Mouse (Mus musculus) ES-E14 (cell line): ENCODE measurements around the gene Rbfox1. TPM values are rescaled to one million over a fixed set of nuclear protein-coding genes. Genes with fewer than 3 reads are reported as not detected.

Experiments
- DNase-seq: peaks from one replicate; pipeline ENCODE4 v3.0.0-alpha.2; 2013; ENCODE audit warnings: low read depth, low spot score
- H3K27ac ChIP-seq: 2 replicates; pipeline ENCODE4 v1.5.1; 2012; ENCODE audit warnings: low read depth, mild to moderate bottlenecking, low read length, moderate library complexity, mixed read lengths; ENCODE audit not compliant: poor library complexity, insufficient read depth, severe bottlenecking
- H3K36me3 ChIP-seq: 2 replicates; pipeline ENCODE4 v1.6.1; 2012; ENCODE audit warnings: mild to moderate bottlenecking, low read length, moderate library complexity, mixed read lengths; ENCODE audit not compliant: control insufficient read depth, poor library complexity, insufficient read depth, severe bottlenecking
- H3K4me1 ChIP-seq, 2 experiments: fragments of 150-350 bp in 1 of 2; sonication (generic) in 1 of 2; 2 replicates each; pipeline ENCODE4 v1.6.1; 2012; ENCODE audit warnings: low read length in 2 of 2, mild to moderate bottlenecking in 1 of 2, mixed read lengths in 1 of 2; ENCODE audit not compliant: control insufficient read depth in 2 of 2, insufficient read depth in 2 of 2, poor library complexity in 1 of 2
- H3K4me3 ChIP-seq, 2 experiments: fragments of 150-350 bp in 1 of 2; sonication (generic) in 1 of 2; 2 replicates each; pipeline ENCODE4 v1.5.1; 2012; ENCODE audit warnings: low read length in 2 of 2, low read depth in 1 of 2, mild to moderate bottlenecking in 1 of 2, mixed read lengths in 1 of 2; ENCODE audit not compliant: insufficient read depth in 1 of 2, poor library complexity in 1 of 2, severe bottlenecking in 1 of 2
- H3K9ac ChIP-seq: 2 replicates; pipeline ENCODE4 v1.6.1; 2012; ENCODE audit warnings: low read depth, mild to moderate bottlenecking, low read length, mixed read lengths; ENCODE audit not compliant: poor library complexity, insufficient read depth, severe bottlenecking
- H3K9me3 ChIP-seq: fragments of 150-350 bp; sonication (generic); 2 replicates; pipeline ENCODE4 v1.6.1; 2012; ENCODE audit warnings: low read depth, mild to moderate bottlenecking, low read length; ENCODE audit not compliant: control insufficient read depth, insufficient read depth
- CHD2 ChIP-seq: IDR thresholded peaks from 2 replicates; pipeline ENCODE4 v1.6.1; 2014; ENCODE audit warnings: mild to moderate bottlenecking, low read depth, low read length, inconsistent platforms
- HCFC1 ChIP-seq: IDR thresholded peaks from 2 replicates; pipeline ENCODE4 v1.6.1; 2012; ENCODE audit warnings: low read length, inconsistent platforms, borderline replicate concordance; ENCODE audit not compliant: insufficient read depth
- MAFK ChIP-seq: IDR thresholded peaks from 2 replicates; pipeline ENCODE4 v1.6.1; 2014; ENCODE audit warnings: mild to moderate bottlenecking, low read depth, low read length, inconsistent platforms; ENCODE audit not compliant: insufficient read depth
- ZC3H11A ChIP-seq: IDR thresholded peaks from 2 replicates; pipeline ENCODE4 v1.6.1; 2012; ENCODE audit warnings: low read depth, mild to moderate bottlenecking, inconsistent platforms, low read length, borderline replicate concordance
- ZNF384 ChIP-seq: IDR thresholded peaks from 2 replicates; pipeline ENCODE4 v1.6.1; 2012; ENCODE audit warnings: low read depth, low read length, inconsistent platforms
- in situ Hi-C, 2 experiments: fragments of 600-800 bp; cut with MboI; formaldehyde crosslinking; loops; one replicate each; pipeline ENCODE4 v1.15.1; 2025; ENCODE audit warnings: low sequenced_read_pairs in 2 of 2, inconsistent platforms in 1 of 2; ENCODE audit not compliant: unreplicated experiment in 2 of 2
- total RNA-seq: library from RNA; depleted of rRNA; stranded (reverse); fragments of 300-350 nt; gene quantifications from 2 replicates; pipeline ENCODE4 v1.2.3, GENCODE M21; 2012

The Rbfox1 gene
- total RNA-seq, 1 experiment, result 0.18 TPM

DNA sequence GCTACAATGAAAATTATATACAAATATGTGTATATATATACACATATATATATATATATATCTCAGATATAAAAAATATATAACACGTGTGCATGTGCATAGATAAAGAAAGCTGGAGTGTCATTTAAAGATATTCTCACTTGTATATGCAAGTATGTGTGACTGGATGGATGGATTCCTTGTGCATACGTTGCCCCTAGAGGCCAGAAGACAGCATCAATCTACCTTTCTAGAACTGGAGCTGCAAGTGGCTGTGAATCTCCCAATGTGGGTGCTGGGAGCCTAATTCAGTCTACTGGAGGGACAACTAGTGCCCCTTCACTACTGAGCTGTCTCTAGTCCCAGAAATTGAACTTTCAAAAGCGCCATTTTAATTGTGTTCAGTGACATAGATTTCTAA is 471.8 kb downstream of the Rbfox1 start:
- no peak; the same call in 1 of the 2 replicates for TF ChIP-seq ZC3H11A
- no peak for TF ChIP-seq HCFC1
- no peak for TF ChIP-seq ZNF384
- TF ChIP-seq CHD2, result no peak
- TF ChIP-seq MAFK, result no peak
- in situ Hi-C loops, result no loop called here
- no peak for DNase-seq
- Histone ChIP-seq H3K9ac (no peak overlapping the region), H3K9me3 (no peaks in the 10 kb centered on the region), H3K36me3 (no peaks in the 10 kb centered on the region), H3K27ac (no peak overlapping the region), H3K4me1 (no peaks in the 10 kb centered on the region), H3K4me3 (no peak overlapping the region)

DNA sequence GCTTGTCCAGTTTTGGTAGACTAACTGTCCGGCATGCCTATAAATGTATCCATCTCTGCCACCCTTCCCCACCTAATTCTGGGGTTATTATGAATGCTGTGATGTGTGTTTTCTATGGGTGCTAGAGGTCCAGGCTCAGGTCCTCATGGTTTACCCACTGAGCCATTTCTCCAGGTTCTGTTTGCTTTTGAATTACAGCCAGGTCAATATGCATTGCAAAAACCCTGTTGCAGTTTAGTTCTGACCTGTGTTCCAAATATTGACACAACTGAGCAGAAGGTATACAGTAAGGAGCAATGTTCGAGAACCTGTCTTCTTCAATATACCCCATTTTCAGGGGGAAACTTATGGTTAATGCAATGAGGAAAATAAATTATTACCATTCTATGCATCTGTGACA is 480.6 kb downstream of the Rbfox1 start:
- no peak overlapping the region for H3K27ac ChIP-seq
- in situ Hi-C loops, result no loop called here
- TF ChIP-seq CHD2 (no peak), ZC3H11A (no peak), MAFK (no peak)
- H3K9ac ChIP-seq, result no peak overlapping the region
- no peak overlapping the region for H3K4me3 ChIP-seq
- DNase-seq, result no peak
- H3K9me3 ChIP-seq, result no peaks in the 10 kb centered on the region
- H3K4me1 ChIP-seq, result no peaks in the 10 kb centered on the region
- H3K36me3 ChIP-seq, result no peaks in the 10 kb centered on the region

- no peak overlapping the region for H3K4me3 ChIP-seq
- TF ChIP-seq CHD2 (no peak), MAFK (no peak), HCFC1 (no peak), ZNF384 (no peak), ZC3H11A (no peak)
- no peak overlapping the region for H3K9ac ChIP-seq
- no peaks in the 10 kb centered on the region for H3K9me3 ChIP-seq
- no peaks in the 10 kb centered on the region for H3K4me1 ChIP-seq
- no peaks in the 10 kb centered on the region for H3K36me3 ChIP-seq
- DNase-seq, result no peak
- in situ Hi-C loops, result no loop called here
- H3K27ac ChIP-seq, result no peak overlapping the region
Measured at GRCm38 (mm10) chr16:6366649-6367048, 481.5 kb downstream of the Rbfox1 start.

GRCm38 (mm10) chr16:6380924-6381323 is 495.8 kb downstream of the Rbfox1 start:
- no peak for TF ChIP-seq CHD2
- TF ChIP-seq HCFC1, result no peak
- TF ChIP-seq ZC3H11A, result no peak
- no peak for TF ChIP-seq MAFK
- H3K36me3 ChIP-seq, result no peaks in the 10 kb centered on the region
- no peak overlapping the region for H3K27ac ChIP-seq
- no peaks in the 10 kb centered on the region for H3K9me3 ChIP-seq
- no peaks in the 10 kb centered on the region for H3K4me1 ChIP-seq
- H3K9ac ChIP-seq, result no peak overlapping the region
- H3K4me3 ChIP-seq, result no peak overlapping the region
- DNase-seq, result no peak
- in situ Hi-C loops, result no loop called here

DNA sequence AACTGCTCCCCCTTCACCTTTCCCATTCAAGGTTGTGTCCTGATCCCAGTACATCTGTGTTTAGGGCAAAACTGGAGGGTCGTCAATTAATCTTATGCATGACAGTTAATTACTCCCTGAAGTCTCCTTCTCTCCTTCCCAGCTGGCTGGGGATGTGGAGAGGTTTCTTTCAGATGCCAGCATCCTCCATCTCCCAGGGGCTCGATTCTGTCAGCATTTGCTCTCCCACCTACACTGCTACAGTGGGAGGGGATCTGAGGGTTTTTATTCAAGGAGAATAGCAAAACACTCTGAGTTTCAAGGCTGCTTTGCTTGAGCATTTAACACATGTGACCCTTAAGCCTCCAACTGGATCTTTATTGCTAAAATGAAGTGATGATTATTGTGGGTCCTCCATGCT is 496.4 kb downstream of the Rbfox1 start:
- H3K27ac ChIP-seq, result no peak overlapping the region
- no peaks in the 10 kb centered on the region for H3K36me3 ChIP-seq
- no peaks in the 10 kb centered on the region for H3K4me1 ChIP-seq
- no peak overlapping the region for H3K9ac ChIP-seq
- DNase-seq, result no peak
- in situ Hi-C loops, result no loop called here
- TF ChIP-seq ZNF384, result no peak
- TF ChIP-seq MAFK, result no peak
- TF ChIP-seq CHD2, result no peak
- TF ChIP-seq ZC3H11A, result no peak
- no peak for TF ChIP-seq HCFC1
- H3K4me3 ChIP-seq, result no peak overlapping the region
- H3K9me3 ChIP-seq, result no peaks in the 10 kb centered on the region
